ENCODE assay signal across 13 mouse cellular contexts in genomic region chr17:31223835-31224234, GRCm38 (mm10). TPM values are rescaled to one million over a fixed set of nuclear protein-coding genes. Genes with fewer than 3 reads are reported as not detected.
DNase-seq lines count a peak whose midpoint lies in the region; ATAC-seq and TF ChIP-seq lines count a peak whose summit lies in the region.
"Had no signal": no experiment of that assay in that cellular context is flagged by ENCODE, and none has a peak within 500 bp of the region (broad histone marks: within the 10 kb centered on the region; RNA-seq: fewer than 3 reads in every experiment).

No protein-coding gene starts in this region.

- no peak overlapping the region for H3K4me2 ChIP-seq in liver, embryonic 15.5 days
- H3K4me2 ChIP-seq in midbrain, embryonic 15.5 days = no peak overlapping the region
- H3K4me2 ChIP-seq: forebrain, embryonic 15.5 days; heart, embryonic 11.5 days; midbrain, embryonic 13.5 days had no signal

- no peak overlapping the region for H3K4me3 ChIP-seq in MEL (ENCODE audit: control insufficient read depth in 1 of 2, insufficient read depth in 1 of 2, low read depth in 2 of 2, low read length in 2 of 2)
- no peak overlapping the region for H3K4me3 ChIP-seq in liver, embryonic 15.5 days (replicated peaks)
- no peak overlapping the region for H3K4me3 ChIP-seq in midbrain, embryonic 15.5 days
- H3K4me3 ChIP-seq: forebrain, embryonic 15.5 days; midbrain, embryonic 13.5 days had no signal

- peaks cover 18 to 41% of the 10 kb centered on the region in 2 experiments for H3K4me1 ChIP-seq in MEL (ENCODE audit: control insufficient read depth in 1 of 2, insufficient read depth in 2 of 2, low read length in 2 of 2)
- H3K4me1 ChIP-seq in liver, embryonic 15.5 days (replicated peaks) = peaks cover 25% of the 10 kb centered on the region
- H3K4me1 ChIP-seq in midbrain, embryonic 15.5 days = no peaks in the 10 kb centered on the region
- H3K4me1 ChIP-seq: forebrain, embryonic 15.5 days; midbrain, embryonic 13.5 days had no signal

- 21% methylated on average over 7 of the region's 7 CpGs for WGBS in liver, embryonic 15.5 days (ENCODE audit: insufficient replicate concordance)
- 83% methylated on average over 7 of the region's 7 CpGs for WGBS in midbrain, embryonic 15.5 days

- no peak for TF ChIP-seq CTCF in MEL (IDR thresholded peaks at IDR 0.05 in 2 of 3, conservative IDR thresholded peaks at IDR 0.05 in 1 of 3; ENCODE audit: control insufficient read depth in 1 of 3, insufficient read depth in 1 of 3, low read depth in 2 of 3, low read length in 3 of 3, poor library complexity in 1 of 3, severe bottlenecking in 1 of 3)

- peak; percentile 75 to 88 for TF ChIP-seq EP300 in MEL (IDR thresholded peaks at IDR 0.05; ENCODE audit: low read depth in 1 of 2, low read length in 2 of 2)

- H3K9ac ChIP-seq in MEL (ENCODE audit: control insufficient read depth, low read depth, low read length, poor library complexity, severe bottlenecking) = peak overlapping the region; percentile 51
- H3K9ac ChIP-seq in liver, embryonic 15.5 days = no peak overlapping the region
- no peak overlapping the region for H3K9ac ChIP-seq in midbrain, embryonic 15.5 days
- H3K9ac ChIP-seq: forebrain, embryonic 15.5 days; midbrain, embryonic 13.5 days had no signal

- H3K79me2 ChIP-seq in MEL (ENCODE audit: control insufficient read depth, insufficient read depth, low read length, poor library complexity) = no peaks in the 10 kb centered on the region

- no peak for ATAC-seq in liver, embryonic 15.5 days (ENCODE audit: insufficient read depth)
- no peak for ATAC-seq in midbrain, embryonic 15.5 days (replicated peaks)
- ATAC-seq: forebrain, embryonic 15.5 days; midbrain, embryonic 13.5 days had no signal

- H3K27me3 ChIP-seq in MEL (ENCODE audit: control insufficient read depth in 1 of 2, insufficient read depth in 2 of 2, low read length in 2 of 2) = no peaks in the 10 kb centered on the region
- no peaks in the 10 kb centered on the region for H3K27me3 ChIP-seq in liver, embryonic 15.5 days
- H3K27me3 ChIP-seq in splenic B cell, adult 2 months (ENCODE audit: control insufficient read depth, insufficient read depth, low read length, poor library complexity, severe bottlenecking) = no peaks in the 10 kb centered on the region
- H3K27me3 ChIP-seq in midbrain, embryonic 15.5 days (replicated peaks) = no peaks in the 10 kb centered on the region
- H3K27me3 ChIP-seq: forebrain, embryonic 15.5 days; midbrain, embryonic 13.5 days had no signal

- peak; percentile 35 for DNase-seq in embryo, embryonic 10 days (ENCODE audit: low spot score)
- no peak for DNase-seq in embryo, embryonic 9.5 days (ENCODE audit: extremely low spot score)
- DNase-seq in MEL (ENCODE audit: low read depth, low spot score) = peak; percentile 87
- DNase-seq in splenic B cell, adult 2 months (ENCODE audit: low read depth, low spot score) = peak; percentile 65
- no peak for DNase-seq in adrenal gland, postnatal 4 days (ENCODE audit: low spot score in 2 of 2)
- DNase-seq in adrenal gland, postnatal 10 days = no peak
- DNase-seq: cerebellum, postnatal 36 days; layer of hippocampus, postnatal 36 days had no signal

- peaks cover 8 to 43% of the 10 kb centered on the region in 2 experiments for H3K36me3 ChIP-seq in MEL (ENCODE audit: control insufficient read depth in 1 of 2, insufficient read depth in 2 of 2, low read length in 2 of 2)
- H3K36me3 ChIP-seq in liver, embryonic 15.5 days (replicated peaks) = 0 out of 2 replicates have a peak, but pooled peaks cover 5% of the 10 kb centered on the region
- H3K36me3 ChIP-seq in splenic B cell, adult 2 months (ENCODE audit: control insufficient read depth, insufficient read depth, low read length, poor library complexity, severe bottlenecking) = no peaks in the 10 kb centered on the region
- H3K36me3 ChIP-seq in midbrain, embryonic 15.5 days (replicated peaks) = no peaks in the 10 kb centered on the region
- H3K36me3 ChIP-seq: forebrain, embryonic 15.5 days; midbrain, embryonic 13.5 days had no signal

- no peak for TF ChIP-seq POLR2A in MEL (IDR thresholded peaks at IDR 0.05; ENCODE audit: control insufficient read depth in 1 of 2, insufficient read depth in 1 of 2, low read depth in 1 of 2, low read length in 2 of 2, poor library complexity in 1 of 2)

- TF ChIP-seq RAD21 in MEL (IDR thresholded peaks at IDR 0.05; ENCODE audit: low read depth, low read length) = no peak

- H3K27ac ChIP-seq in MEL (ENCODE audit: control insufficient read depth, low read depth, low read length) = peak overlapping the region; percentile 92
- 0 out of 2 replicates have a peak overlapping the region, but pooled peaks have one; percentile 29 for H3K27ac ChIP-seq in liver, embryonic 15.5 days (replicated peaks)
- H3K27ac ChIP-seq in midbrain, embryonic 15.5 days = no peak overlapping the region
- H3K27ac ChIP-seq: forebrain, embryonic 15.5 days; midbrain, embryonic 13.5 days had no signal

- H3K9me3 ChIP-seq in MEL (replicated peaks; ENCODE audit: insufficient read depth, low read length) = no peaks in the 10 kb centered on the region
- H3K9me3 ChIP-seq in liver, embryonic 15.5 days (replicated peaks) = no peaks in the 10 kb centered on the region
- H3K9me3 ChIP-seq in midbrain, embryonic 15.5 days = no peaks in the 10 kb centered on the region
- H3K9me3 ChIP-seq: forebrain, embryonic 15.5 days; midbrain, embryonic 13.5 days had no signal

TF ChIP-seq in MEL, 35 proteins besides CTCF, POLR2A, EP300 and RAD21 (continues in another document):
- peak; percentile 89 for TF ChIP-seq GATA1 (IDR thresholded peaks at IDR 0.05; ENCODE audit: low read depth, low read length)
- 0 out of 2 replicates have a peak, but pooled peaks have one; percentile 54 for TF ChIP-seq TBP (IDR thresholded peaks at IDR 0.05; ENCODE audit: low read depth, low read length)
- TF ChIP-seq MAX (IDR thresholded peaks at IDR 0.05; ENCODE audit: low read length) = peak; percentile 97
- TF ChIP-seq MYC (IDR thresholded peaks at IDR 0.05; ENCODE audit: low read depth, low read length) = peak; percentile 99
- no peak for TF ChIP-seq POLR2AphosphoS5 (IDR thresholded peaks at IDR 0.05; ENCODE audit: borderline replicate concordance, low read depth, low read length)
- peak; percentile 95 for TF ChIP-seq ZNF384 (IDR thresholded peaks at IDR 0.05; ENCODE audit: low read depth, low read length)
- peak; percentile 84 for TF ChIP-seq TCF12 (IDR thresholded peaks at IDR 0.05; ENCODE audit: low read depth, low read length)
- TF ChIP-seq BHLHE40 (IDR thresholded peaks at IDR 0.05; ENCODE audit: borderline replicate concordance, low read depth, low read length) = peak; percentile 91
- peak; percentile 92 for TF ChIP-seq MXI1 (IDR thresholded peaks at IDR 0.05; ENCODE audit: low read depth, low read length)
- peak in 1 of 2 experiments; percentile 47; a peak in 2 of 4 replicates for TF ChIP-seq USF2 (IDR thresholded peaks at IDR 0.05; ENCODE audit: borderline replicate concordance in 1 of 2, insufficient read depth in 1 of 2, low read depth in 1 of 2, low read length in 2 of 2)
- no peak for TF ChIP-seq UBTF (IDR thresholded peaks at IDR 0.05; ENCODE audit: borderline replicate concordance, insufficient read depth, low read depth, low read length)
- TF ChIP-seq TAL1 (IDR thresholded peaks at IDR 0.05; ENCODE audit: low read length) = peak; percentile 88
- TF ChIP-seq ETS1 (IDR thresholded peaks at IDR 0.05; ENCODE audit: low read depth, low read length) = peak; percentile 89
- TF ChIP-seq SMC3 (IDR thresholded peaks at IDR 0.05; ENCODE audit: low read depth, low read length) = no peak
- peak; percentile 91 for TF ChIP-seq USF1 (IDR thresholded peaks at IDR 0.05; ENCODE audit: low read depth, low read length)
- TF ChIP-seq SIN3A (IDR thresholded peaks at IDR 0.05; ENCODE audit: low read length) = peak; percentile 69
- no peak for TF ChIP-seq ELF1 (IDR thresholded peaks at IDR 0.05; ENCODE audit: low read depth, low read length)
- no peak for TF ChIP-seq ZKSCAN1 (IDR thresholded peaks at IDR 0.05; ENCODE audit: low read depth, low read length)

RNA-seq across cellular contexts. Expression of gene Ubash3a, which starts 16.2 kb away (rescaled TPM):
- total RNA-seq in MEL (2012; rRNA removed) = 24.9 and 30.2 TPM in 2 replicates
- 10 to 100 TPM; 27.6 to 57.4 TPM for polyA plus RNA-seq in MEL (2012; ENCODE audit: insufficient read depth in 1 of 2, insufficient read length in 2 of 2, low read depth in 1 of 2, low replicate concordance in 2 of 2, missing spikeins in 1 of 2)
- polyA plus RNA-seq in liver, embryonic 15.5 days (2015; fragmentation: Nextera tagmentation; extraction: Ambion mirVana) = 10.2 and 10.6 TPM in 2 replicates
- under 1 TPM; 0.11 to 0.23 TPM for total RNA-seq in adrenal gland, postnatal 4 days (2021)
- 1 to 10 TPM in 1 of 2 experiments, under 1 TPM in 1; 0.69 to 1.3 TPM for total RNA-seq in adrenal gland, postnatal 10 days (2021)
- polyA plus RNA-seq in midbrain, embryonic 15.5 days (2015; fragmentation: Nextera tagmentation; extraction: Ambion mirVana) = not detected in 2 replicates

RNA-seq across cellular contexts. Expression of gene Tmprss3, which starts 25.1 kb away (rescaled TPM):
- total RNA-seq in MEL (2012; rRNA removed) = 0.08 and 0.13 TPM in 2 replicates
- polyA plus RNA-seq in MEL (2012; ENCODE audit: insufficient read depth in 1 of 2, insufficient read length in 2 of 2, low read depth in 1 of 2, low replicate concordance in 2 of 2, missing spikeins in 1 of 2) = under 1 TPM in 1 of 2 experiments, not detected in 1; 0.11 TPM
- polyA plus RNA-seq in liver, embryonic 15.5 days (2015; fragmentation: Nextera tagmentation; extraction: Ambion mirVana) = 0.29 and 0.46 TPM in 2 replicates
- total RNA-seq in adrenal gland, postnatal 4 days (2021) = under 1 TPM in 1 of 2 experiments, not detected in 1; 0.11 TPM
- under 1 TPM in 1 of 2 experiments, not detected in 1; 0.09 TPM for total RNA-seq in adrenal gland, postnatal 10 days (2021)
- 0.08 TPM in 1 of 2 replicates, not detected in the other for polyA plus RNA-seq in midbrain, embryonic 15.5 days (2015; fragmentation: Nextera tagmentation; extraction: Ambion mirVana)
- total RNA-seq: layer of hippocampus, postnatal 36 days had no signal
- polyA plus RNA-seq: forebrain, embryonic 15.5 days; heart, embryonic 11.5 days; midbrain, embryonic 13.5 days had no signal

RNA-seq across cellular contexts. Expression of gene Rsph1, which starts 53.3 kb away (rescaled TPM):
- 1.3 and 2.0 TPM in 2 replicates for total RNA-seq in MEL (2012; rRNA removed)
- 1 to 10 TPM in 1 of 2 experiments, not detected in 1; 3.6 TPM for polyA plus RNA-seq in MEL (2012; ENCODE audit: insufficient read depth in 1 of 2, insufficient read length in 2 of 2, low read depth in 1 of 2, low replicate concordance in 2 of 2, missing spikeins in 1 of 2)
- polyA plus RNA-seq in liver, embryonic 15.5 days (2015; fragmentation: Nextera tagmentation; extraction: Ambion mirVana) = 0.13 and 0.25 TPM in 2 replicates
- total RNA-seq in adrenal gland, postnatal 4 days (2021) = 1 to 10 TPM; 5.5 TPM
- 1 to 10 TPM; 3.5 to 4.6 TPM for total RNA-seq in adrenal gland, postnatal 10 days (2021)
- polyA plus RNA-seq in midbrain, embryonic 15.5 days (2015; fragmentation: Nextera tagmentation; extraction: Ambion mirVana) = 4.7 and 6.4 TPM in 2 replicates

RNA-seq across cellular contexts. Expression of gene Tff1, which starts 58.8 kb away (rescaled TPM):
- not detected in 2 replicates for total RNA-seq in MEL (2012; rRNA removed)
- polyA plus RNA-seq in MEL (2012; ENCODE audit: insufficient read depth in 1 of 2, insufficient read length in 2 of 2, low read depth in 1 of 2, low replicate concordance in 2 of 2, missing spikeins in 1 of 2) = not detected
- polyA plus RNA-seq in liver, embryonic 15.5 days (2015; fragmentation: Nextera tagmentation; extraction: Ambion mirVana) = not detected in 2 replicates
- total RNA-seq in adrenal gland, postnatal 4 days (2021) = not detected
- total RNA-seq in adrenal gland, postnatal 10 days (2021) = not detected
- not detected in 2 replicates for polyA plus RNA-seq in midbrain, embryonic 15.5 days (2015; fragmentation: Nextera tagmentation; extraction: Ambion mirVana)
- total RNA-seq: layer of hippocampus, postnatal 36 days had no signal
- polyA plus RNA-seq: forebrain, embryonic 15.5 days; midbrain, embryonic 13.5 days had no signal

Comparison
In these comparisons a context has a peak if more than half of its experiments do, and no peak if none do; other contexts are left out.
1. DNase-seq: peak in embryo, embryonic 10 days (single experiment), MEL (single experiment) and splenic B cell, adult 2 months (single experiment); none in embryo, embryonic 9.5 days (single experiment), adrenal gland, postnatal 4 days (0 of 2) and adrenal gland, postnatal 10 days (single experiment).
2. RNA of gene Ubash3a, which starts 16.2 kb away (total RNA-seq): 24.9 to 30.2 TPM in MEL; 0.69 to 1.3 TPM in adrenal gland, postnatal 10 days and 0.11 to 0.23 TPM in adrenal gland, postnatal 4 days; every median in the first group is over 10 times any median in the second.